Mouse (Mus musculus) G1E (cell line): Measurements from ENCODE around the gene Ptar1.

Source experiments
- CTCF ChIP-seq: IDR thresholded peaks from 2 replicates; pipeline ENCODE4 v1.5.1; 2012; ENCODE audit warnings: low read depth, low read length, inconsistent platforms, mixed read lengths
- GATA1 ChIP-seq: IDR thresholded peaks from 2 replicates; pipeline ENCODE4 v1.6.1; 2012; ENCODE audit warnings: borderline replicate concordance, low read length, inconsistent platforms, mixed read lengths
- POLR2AphosphoS5 ChIP-seq: IDR thresholded peaks from 2 replicates; pipeline ENCODE4 v1.6.1; 2012; ENCODE audit warnings: low read depth, low read length, inconsistent platforms; ENCODE audit not compliant: insufficient replicate concordance
- TAL1 ChIP-seq: conservative IDR thresholded peaks from 2 replicates; pipeline ENCODE4 v1.6.1; 2012; ENCODE audit warnings: low read depth, low read length, inconsistent platforms, mixed read lengths

- TF ChIP-seq CTCF (no peak), GATA1 (no peak), POLR2AphosphoS5 (no peak), TAL1 (no peak)
These were observed 34.6 kb upstream of the Ptar1 start, which contains the start of gene 1700028P14Rik for GRCm38 (mm10) chr19:23652644-23653043.
